Mouse (Mus musculus): ENCODE results near the gene 9130213A22Rik. TPM values are rescaled to one million over a fixed set of nuclear protein-coding genes. Genes with fewer than 3 reads are reported as not detected.

Gene 9130213A22Rik
- total RNA-seq, 2 experiments from 2014 or later = 0.23 to 0.27 TPM

GRCm38 (mm10) chr11:69106842-69107241 is 15.5 kb downstream of the 9130213A22Rik start:
- peak in 1 of 2 experiments; percentile 9 for DNase-seq

- DNase-seq = peak in 1 of 2 experiments; percentile 17
Measured at GRCm38 (mm10) chr11:69106299-69106698, 16.1 kb downstream of the 9130213A22Rik start.

GRCm38 (mm10) chr11:69105796-69106195 is 16.6 kb downstream of the 9130213A22Rik start:
- peak in 1 of 2 experiments; percentile 18 for DNase-seq

GRCm38 (mm10) chr11:69105227-69105626 is 17.2 kb downstream of the 9130213A22Rik start:
- DNase-seq = peak in 1 of 2 experiments; percentile 7

GRCm38 (mm10) chr11:69104487-69104886 is 17.9 kb downstream of the 9130213A22Rik start:
- DNase-seq = peak in 1 of 2 experiments; percentile 10

- DNase-seq = peak in 1 of 2 experiments; percentile 10
Measured at GRCm38 (mm10) chr11:69103531-69104435, 18.6 kb downstream of the 9130213A22Rik start.

- peak in 1 of 2 experiments; percentile 13 for DNase-seq
Measured at GRCm38 (mm10) chr11:69103121-69103520, 19.3 kb downstream of the 9130213A22Rik start.

GRCm38 (mm10) chr11:69102403-69102725 is 20.0 kb downstream of the 9130213A22Rik start:
- DNase-seq = peak in 1 of 2 experiments; percentile 15

- peak in 1 of 2 experiments; percentile 9 for DNase-seq
Measured at GRCm38 (mm10) chr11:69101604-69102402, 20.6 kb downstream of the 9130213A22Rik start.

- DNase-seq = peak in 1 of 2 experiments; percentile 32
Measured at GRCm38 (mm10) chr11:69100639-69101360, 21.6 kb downstream of the 9130213A22Rik start.

GRCm38 (mm10) chr11:69099915-69100345 is 22.5 kb downstream of the 9130213A22Rik start:
- peak; percentile 96 to 98 for DNase-seq

- peak; percentile 95 to 96 for DNase-seq
Measured at GRCm38 (mm10) chr11:69099177-69099914, 23.0 kb downstream of the 9130213A22Rik start.

- peak; percentile 99 for DNase-seq
Measured at GRCm38 (mm10) chr11:69098762-69099091, 23.7 kb downstream of the 9130213A22Rik start.

GRCm38 (mm10) chr11:69098039-69098761 is 24.2 kb downstream of the 9130213A22Rik start:
- no peak for DNase-seq

- peak; percentile 100 for DNase-seq
Measured at GRCm38 (mm10) chr11:69096987-69097900, 25.1 kb downstream of the 9130213A22Rik start.

GRCm38 (mm10) chr11:69096360-69096986 is 25.9 kb downstream of the 9130213A22Rik start:
- no peak for DNase-seq

- DNase-seq = peak; percentile 62 to 81
Measured at GRCm38 (mm10) chr11:69095511-69096231, 26.7 kb downstream of the 9130213A22Rik start.

All from heart, adult 18-20 months (tissue).